Mouse (Mus musculus): Measurements from ENCODE around the gene Fam234a.

DNA sequence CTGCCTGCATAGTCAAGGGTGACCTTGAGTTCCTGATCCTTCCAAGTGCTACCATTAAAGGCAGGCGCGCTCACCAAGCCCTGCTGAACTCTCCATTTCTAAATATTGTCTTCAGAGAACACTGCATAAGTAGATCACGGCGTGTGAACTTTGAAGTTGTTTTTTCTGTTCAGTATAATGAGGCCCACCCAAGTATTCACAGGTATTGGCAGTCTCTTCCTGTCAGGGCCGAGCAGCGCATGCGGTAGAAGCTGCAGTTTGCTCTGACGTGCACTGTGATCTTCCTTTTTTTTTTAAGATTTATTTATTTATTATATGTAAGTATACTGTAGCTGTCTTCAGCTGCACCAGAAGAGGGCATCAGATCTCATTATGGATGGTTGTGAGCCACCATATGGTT is 9.7 kb downstream of the Fam234a start:
- TF ChIP-seq EP300 (IDR thresholded peaks at IDR 0.05; ENCODE audit: low read depth) (no peak), CTCF (IDR thresholded peaks at IDR 0.05; ENCODE audit: low read depth) (no peak)
